Mouse (Mus musculus) ovary, postnatal 36 days (tissue): ENCODE data around the gene 2310011J03Rik.
A peak's percentile ranks its signal among the peaks of the same experiment; 100 is the strongest.

Source experiments
- DNase-seq: peaks from one replicate; pipeline ENCODE4 v3.0.0; 2022; ENCODE audit warnings: low spot score, mixed read lengths

2310011J03Rik gene

GRCm38 (mm10) chr10:80315315-80315714, 5.0 kb downstream of the 2310011J03Rik start:
- no peak for DNase-seq

DNA sequence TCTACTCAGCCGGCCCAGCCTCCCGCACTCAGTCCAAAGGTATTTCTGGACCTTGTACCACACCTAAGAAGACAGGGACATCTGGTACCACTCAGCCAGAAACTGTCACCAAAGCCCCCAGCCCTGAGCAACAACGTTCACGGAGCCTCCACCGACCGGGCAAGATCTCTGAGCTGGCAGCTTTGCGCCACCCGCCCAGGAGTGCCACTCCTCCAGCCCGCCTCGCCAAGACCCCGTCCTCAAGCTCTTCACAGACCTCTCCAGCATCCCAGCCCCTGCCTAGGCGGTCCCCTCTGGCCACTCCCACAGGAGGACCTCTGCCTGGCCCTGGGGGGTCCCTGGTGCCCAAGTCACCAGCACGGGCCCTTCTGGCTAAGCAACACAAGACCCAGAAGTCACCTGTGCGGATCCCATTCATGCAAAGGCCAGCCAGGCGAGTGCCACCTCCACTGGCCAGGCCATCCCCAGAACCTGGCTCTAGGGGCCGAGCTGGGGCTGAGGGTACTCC, 5.8 kb downstream of the 2310011J03Rik start:
- DNase-seq: no peak

- no peak for DNase-seq
Measured at GRCm38 (mm10) chr10:80313627-80314201, 6.6 kb downstream of the 2310011J03Rik start.

DNA sequence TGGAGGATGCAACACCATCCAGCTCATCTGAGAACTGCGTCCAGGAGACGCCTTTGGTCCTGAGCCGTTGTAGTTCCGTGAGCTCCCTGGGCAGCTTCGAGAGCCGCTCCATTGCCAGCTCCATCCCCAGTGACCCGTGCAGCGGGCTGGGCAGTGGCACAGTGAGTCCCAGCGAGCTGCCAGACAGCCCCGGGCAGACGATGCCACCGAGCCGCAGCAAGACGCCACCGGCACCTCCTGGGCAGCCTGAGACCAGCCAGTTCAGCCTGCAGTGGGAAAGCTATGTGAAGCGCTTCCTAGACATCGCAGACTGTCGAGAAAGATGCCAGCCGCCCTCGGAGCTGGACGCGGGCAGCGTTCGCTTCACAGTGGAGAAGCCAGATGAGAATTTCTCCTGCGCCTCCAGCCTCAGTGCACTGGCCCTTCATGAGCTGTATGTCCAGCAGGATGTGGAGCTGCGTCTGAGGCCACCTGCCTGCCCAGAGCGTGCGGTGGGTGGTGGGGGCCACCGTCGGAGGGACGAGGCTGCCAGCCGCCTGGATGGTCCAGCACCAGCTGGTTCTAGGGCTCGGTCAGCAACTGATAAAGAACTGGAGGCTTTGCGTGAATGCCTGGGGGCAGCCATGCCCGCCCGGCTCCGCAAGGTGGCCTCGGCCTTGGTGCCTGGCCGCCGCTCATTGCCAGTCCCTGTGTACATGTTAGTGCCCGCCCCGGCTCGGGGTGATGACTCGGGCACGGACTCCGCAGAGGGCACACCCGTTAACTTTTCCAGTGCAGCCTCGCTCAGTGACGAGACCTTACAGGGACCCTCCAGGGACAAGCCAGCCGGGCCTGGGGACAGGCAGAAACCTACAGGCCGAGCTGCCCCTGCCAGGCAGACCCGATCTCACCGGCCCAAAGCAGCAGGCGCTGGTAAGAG, 7.5 kb downstream of the 2310011J03Rik start:
- DNase-seq: no peak

DNA sequence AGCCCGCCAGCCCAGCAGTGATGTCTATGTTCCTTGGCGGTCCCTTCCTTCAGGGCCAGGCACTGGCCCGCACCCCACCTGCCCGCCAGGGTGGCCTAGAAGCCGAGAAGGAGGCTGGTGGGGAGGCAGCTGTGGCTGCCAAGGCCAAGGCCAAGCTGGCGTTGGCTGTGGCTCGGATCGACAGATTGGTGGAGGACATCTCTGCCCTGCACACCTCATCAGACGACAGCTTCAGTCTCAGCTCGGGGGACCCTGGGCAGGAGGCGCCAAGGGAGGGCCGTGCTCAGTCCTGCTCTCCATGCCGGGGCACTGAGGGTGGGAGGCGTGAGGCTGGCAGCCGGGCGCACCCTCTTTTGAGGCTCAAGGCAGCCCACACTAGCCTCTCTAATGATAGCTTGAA, 8.8 kb downstream of the 2310011J03Rik start:
- no peak for DNase-seq

GRCm38 (mm10) chr10:80304862-80305261, 15.5 kb downstream of the 2310011J03Rik start:
- DNase-seq: no peak

GRCm38 (mm10) chr10:80304458-80304857, 15.9 kb downstream of the 2310011J03Rik start:
- no peak for DNase-seq

DNA sequence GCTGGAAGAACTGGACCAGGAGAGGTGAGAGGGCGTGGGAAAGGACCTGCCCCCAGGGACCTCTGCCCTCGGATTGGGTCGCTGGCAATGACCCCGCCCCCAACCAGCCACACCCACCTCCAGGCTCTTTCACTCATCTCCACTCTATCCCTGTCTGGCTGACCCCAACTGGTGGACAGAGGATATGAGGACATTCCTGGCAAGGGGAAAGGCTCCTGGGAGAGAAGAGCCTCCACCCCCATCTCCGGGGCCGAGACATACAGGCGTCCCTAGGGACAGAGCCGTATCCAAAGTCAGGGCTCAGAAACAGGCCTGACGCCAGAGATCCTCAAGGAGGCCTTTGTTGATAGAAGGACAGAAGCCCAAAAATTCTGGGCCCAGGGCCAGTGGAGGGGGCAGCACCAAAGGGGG, 17.9 kb downstream of the 2310011J03Rik start:
- peak; percentile 67 for DNase-seq

- DNase-seq: no peak
Measured at GRCm38 (mm10) chr10:80302082-80302355, 18.3 kb downstream of the 2310011J03Rik start.

GRCm38 (mm10) chr10:80301256-80302081, 18.9 kb downstream of the 2310011J03Rik start:
- DNase-seq: no peak

- DNase-seq: no peak
Measured at GRCm38 (mm10) chr10:80300672-80301181, 19.6 kb downstream of the 2310011J03Rik start.

DNA sequence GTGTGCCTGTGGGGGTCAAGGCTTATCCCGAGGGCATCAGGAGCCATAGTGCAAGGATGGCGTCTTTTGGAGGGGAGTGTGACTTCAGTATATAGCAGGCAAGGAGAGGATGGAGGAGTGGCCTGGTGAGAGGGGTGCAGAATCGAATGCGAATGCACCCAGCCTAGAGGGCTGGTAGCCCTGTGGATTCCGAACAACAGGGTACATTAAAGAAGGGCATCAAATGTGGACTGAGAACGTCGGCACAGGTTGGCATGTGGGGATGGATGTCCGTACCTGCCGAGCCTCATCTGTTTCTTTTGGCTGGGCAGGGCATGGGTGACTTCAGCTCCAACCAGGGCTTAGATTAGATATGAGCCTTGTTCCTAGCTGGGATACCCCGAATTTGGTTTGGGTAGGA, 20.5 kb downstream of the 2310011J03Rik start:
- no peak for DNase-seq

GRCm38 (mm10) chr10:80299301-80299700, 21.0 kb downstream of the 2310011J03Rik start:
- no peak for DNase-seq

DNA sequence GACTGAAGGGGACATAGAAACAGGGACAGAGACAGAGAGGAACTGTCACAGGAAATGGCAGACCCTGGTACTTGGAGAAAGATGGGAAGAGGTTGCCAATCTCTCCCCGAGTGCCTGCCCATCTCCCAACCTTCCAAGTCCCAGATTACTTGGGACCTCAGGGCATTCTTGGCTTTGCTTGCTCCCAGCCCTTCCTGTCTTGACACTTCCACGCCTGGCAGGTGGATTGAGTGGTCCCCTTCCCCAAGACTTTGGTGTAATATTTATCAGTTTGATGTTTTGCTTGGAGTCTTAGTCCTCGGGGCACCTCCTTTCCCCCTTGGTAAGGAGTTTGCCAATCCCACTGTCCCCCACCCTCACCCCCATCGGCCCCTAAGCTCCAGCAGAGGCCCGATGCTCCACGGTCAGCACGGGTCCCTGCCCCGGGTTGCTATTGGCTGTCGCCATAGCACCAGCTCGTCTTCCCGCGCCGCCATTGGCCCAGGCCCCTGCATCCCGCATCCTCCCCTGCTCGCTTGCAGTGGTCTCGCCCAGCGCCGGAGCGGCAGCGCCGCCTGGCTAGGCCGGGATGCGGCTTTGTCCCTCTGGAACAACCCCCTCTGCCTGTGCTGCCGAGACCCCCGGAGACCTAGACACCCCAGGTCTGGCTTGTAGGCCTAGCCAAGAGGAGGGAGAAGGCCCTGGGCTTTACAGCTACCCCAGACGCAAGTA, 21.6 kb downstream of the 2310011J03Rik start:
- DNase-seq: peak; percentile 16

- DNase-seq: no peak
Measured at GRCm38 (mm10) chr10:80297526-80298133, 22.7 kb downstream of the 2310011J03Rik start.

GRCm38 (mm10) chr10:80296824-80297223, 23.5 kb downstream of the 2310011J03Rik start:
- DNase-seq: no peak

DNA sequence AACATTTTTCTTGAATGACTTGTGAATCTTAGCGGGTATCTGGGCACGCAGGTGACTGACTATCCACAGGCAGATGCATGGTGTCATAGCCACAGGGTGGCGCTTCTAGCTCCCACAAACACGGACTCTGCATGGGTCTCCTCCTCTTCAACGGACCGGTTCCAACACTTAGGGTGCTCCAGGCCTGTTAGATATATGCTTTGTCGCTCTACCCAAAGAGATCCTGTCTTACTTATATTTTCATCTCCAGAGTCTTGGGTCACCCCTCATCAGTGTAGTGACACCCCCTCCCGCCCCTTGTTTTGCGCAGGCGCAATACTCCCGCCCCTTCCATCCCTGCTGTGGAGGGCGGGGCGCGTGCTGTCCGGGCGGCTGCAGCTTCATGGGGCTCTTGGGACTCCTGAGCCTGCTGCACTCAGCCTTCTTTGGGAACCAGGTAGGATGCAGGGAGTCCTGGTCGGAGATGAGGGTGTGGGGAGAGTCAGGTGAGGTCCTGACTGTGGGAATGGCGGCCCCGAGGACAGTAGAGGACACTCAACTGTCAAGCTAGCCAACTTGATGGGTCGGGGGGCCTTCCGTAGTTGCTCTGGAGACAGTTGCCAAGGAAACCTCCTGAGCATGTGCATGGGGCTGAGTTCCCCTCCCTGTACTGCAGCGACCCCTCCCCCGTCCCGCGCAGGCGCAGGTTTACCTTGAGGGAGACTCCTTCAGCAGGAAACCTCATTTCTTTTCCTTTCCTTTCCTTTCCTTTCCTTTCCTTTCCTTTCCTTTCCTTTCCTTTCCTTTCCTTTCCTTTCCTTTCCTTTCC, 24.5 kb downstream of the 2310011J03Rik start, which contains the start of gene Apc2:
Gene Apc2, plus strand, starts transcription at position 360 of the 808 bp plus-strand sequence.
- peak; percentile 71 for DNase-seq

DNA sequence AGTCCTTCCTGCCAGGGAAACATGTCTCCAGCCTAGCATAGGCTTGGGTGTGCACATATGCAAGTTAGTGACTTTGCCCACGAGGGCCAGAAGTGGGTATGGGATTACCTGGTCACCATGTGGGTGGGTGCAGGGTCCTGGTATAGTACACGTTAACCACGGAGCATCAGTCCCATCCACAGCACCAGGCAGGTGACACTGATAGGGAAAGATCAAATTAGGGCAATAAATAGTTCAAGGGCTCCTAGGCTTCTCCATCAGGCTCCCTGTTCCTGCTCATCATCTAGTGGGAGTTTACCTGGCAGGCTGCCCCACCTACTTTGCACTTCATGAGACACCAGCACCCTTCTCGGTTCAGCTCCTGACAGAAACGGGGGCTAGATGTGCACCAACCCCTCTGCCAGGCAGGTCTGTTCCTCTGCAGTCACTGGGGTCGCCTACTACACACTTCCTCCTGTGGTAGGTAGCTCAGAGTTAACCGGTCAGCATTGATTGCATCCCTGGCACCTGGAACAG, 25.5 kb downstream of the 2310011J03Rik start:
- no peak for DNase-seq

GRCm38 (mm10) chr10:80294311-80294710, 26.0 kb downstream of the 2310011J03Rik start:
- no peak for DNase-seq

DNA sequence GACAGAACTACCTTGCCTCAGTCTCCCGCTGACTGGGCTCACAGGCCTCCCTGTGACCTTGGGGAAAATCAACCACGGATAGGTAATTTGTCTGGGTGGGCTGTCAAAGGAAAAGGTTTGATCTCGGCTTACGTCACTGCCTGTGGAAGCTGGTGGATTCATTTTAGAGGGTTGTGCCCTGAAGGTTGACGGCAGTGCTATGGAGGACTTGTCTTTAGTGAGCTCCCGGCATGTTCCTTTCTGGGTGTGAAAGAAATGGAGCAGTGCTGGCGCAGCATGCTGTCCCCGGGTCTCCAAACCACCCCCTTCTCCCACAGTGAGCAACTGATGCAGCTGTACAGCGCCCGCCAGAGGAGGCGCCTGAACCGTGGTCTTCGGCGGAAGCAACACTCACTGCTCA, 27.0 kb downstream of the 2310011J03Rik start:
- no peak for DNase-seq
